Mouse (Mus musculus) G1E-ER4 (cell line): ENCODE results near the gene Nck2. TPM values are rescaled to one million over a fixed set of nuclear protein-coding genes. Genes with fewer than 3 reads are reported as not detected.

ENCODE experiments used
- GATA1 ChIP-seq: IDR thresholded peaks from one replicate; pipeline ENCODE4 v1.8.0; 2012; ENCODE audit warnings: low read length, inconsistent platforms
- polyA plus RNA-seq: library from polyadenylated mRNA; stranded (reverse); fragments of >175 nt; gene quantifications from 2 replicates; pipeline ENCODE4 v1.2.3, GENCODE M21; 2012

Gene Nck2
- polyA plus RNA-seq, 1 experiment = 55.2 TPM

DNA sequence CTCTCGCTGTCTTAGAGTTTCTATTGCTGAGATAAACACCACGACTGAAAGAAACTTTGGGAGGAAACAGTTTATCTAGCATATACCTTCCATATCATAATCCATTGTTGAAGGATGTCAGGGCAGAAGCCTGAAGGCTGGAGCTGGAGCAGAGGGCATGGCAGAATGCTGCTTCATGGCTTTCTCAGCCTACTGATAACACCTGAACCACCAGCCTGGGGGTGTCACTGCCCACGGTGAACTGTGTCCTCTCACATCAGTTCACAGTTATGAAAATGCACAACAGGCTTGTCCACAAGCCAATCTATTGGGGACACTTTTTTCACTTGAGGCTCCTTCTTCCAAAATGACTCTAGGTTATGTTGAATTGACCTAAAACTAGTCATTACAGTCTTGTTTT, 114.0 kb downstream of the Nck2 start:
- TF ChIP-seq GATA1 = no peak

GRCm38 (mm10) chr1:43559043-43559692, 114.8 kb downstream of the Nck2 start:
- no peak for TF ChIP-seq GATA1

- TF ChIP-seq GATA1 = no peak
Measured at GRCm38 (mm10) chr1:43561085-43561484, 116.7 kb downstream of the Nck2 start.

DNA sequence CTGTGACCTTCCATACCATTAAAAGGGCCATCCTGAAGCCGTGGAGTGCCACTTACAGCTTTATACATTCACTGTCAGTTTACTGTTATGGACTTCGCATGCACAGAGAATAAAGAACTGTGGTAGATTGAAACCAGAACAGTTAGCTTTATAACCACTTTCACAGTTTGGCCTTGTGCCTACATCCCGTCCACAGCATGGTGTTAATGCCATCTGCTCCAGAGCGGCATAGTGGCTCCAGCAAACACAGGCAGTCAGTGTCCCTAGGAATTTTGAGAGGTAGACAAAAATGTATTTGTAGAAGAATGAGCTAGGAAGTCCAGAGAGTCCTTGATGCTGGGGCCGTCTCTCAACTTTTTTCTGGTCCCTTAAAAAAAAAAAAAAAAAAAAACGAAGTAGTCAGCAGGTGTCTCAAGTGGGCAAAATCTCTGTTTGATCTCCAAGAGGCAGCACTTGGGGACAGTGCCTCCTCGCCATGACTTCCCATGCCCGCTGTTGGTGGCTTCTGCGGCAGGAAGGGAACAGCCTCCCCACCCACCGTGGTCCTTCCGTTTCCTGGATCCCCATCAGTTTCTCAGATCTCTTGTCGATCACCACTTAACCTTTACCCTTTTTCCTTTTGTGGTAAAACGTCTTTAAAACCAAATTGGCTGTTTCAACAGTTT, 117.8 kb downstream of the Nck2 start:
- no peak for TF ChIP-seq GATA1

DNA sequence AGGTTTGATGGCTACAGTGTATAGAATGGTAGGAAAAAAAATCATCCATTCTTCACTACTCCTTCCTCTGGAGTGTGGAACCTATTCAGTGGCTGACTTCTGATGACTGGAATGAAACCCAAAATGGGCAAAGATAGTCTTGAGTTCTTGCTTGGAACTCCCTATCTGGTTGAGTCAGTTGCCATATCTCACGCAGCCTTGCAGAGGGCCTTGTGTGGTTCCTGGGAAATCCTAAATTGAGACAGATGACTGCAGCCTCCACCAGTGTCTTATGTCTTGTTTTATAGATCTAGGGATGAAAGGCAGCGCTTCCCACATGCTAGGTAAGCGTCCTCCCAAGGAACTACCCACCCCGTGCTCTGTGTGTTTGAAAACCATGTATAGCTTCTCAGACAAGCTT, 120.9 kb downstream of the Nck2 start:
- no peak for TF ChIP-seq GATA1

- TF ChIP-seq GATA1 = no peak
Measured at GRCm38 (mm10) chr1:43566677-43567377, 122.4 kb downstream of the Nck2 start.

GRCm38 (mm10) chr1:43568824-43569223, 124.4 kb downstream of the Nck2 start:
- TF ChIP-seq GATA1 = no peak

GRCm38 (mm10) chr1:43571105-43571504, 126.7 kb downstream of the Nck2 start:
- TF ChIP-seq GATA1 = no peak

DNA sequence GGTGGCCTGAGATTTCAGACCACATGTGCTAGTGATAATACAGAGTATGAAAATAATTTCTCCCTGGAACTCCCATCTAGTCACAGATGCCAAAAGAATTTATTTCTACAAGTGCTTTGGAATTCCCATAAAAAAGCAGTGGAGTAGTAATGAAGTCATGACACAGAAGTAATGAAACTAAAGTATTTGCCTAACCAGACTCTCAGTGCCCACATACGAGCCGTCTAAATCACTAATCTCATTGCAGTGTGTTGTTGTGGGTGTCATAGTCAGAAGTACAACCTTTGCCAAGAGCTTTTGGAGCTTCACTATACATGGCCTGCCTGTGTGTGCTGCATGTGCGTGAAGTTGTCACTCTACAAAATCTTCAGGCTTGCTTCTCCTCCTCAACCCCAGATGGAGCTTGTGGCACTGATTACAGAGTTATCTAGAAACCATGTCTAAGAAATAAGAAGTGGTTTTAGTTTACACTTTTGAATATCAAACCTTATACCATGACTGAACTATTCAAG, 130.5 kb downstream of the Nck2 start:
- TF ChIP-seq GATA1 = no peak

GRCm38 (mm10) chr1:43577371-43577770, 133.0 kb downstream of the Nck2 start:
- TF ChIP-seq GATA1 = no peak

DNA sequence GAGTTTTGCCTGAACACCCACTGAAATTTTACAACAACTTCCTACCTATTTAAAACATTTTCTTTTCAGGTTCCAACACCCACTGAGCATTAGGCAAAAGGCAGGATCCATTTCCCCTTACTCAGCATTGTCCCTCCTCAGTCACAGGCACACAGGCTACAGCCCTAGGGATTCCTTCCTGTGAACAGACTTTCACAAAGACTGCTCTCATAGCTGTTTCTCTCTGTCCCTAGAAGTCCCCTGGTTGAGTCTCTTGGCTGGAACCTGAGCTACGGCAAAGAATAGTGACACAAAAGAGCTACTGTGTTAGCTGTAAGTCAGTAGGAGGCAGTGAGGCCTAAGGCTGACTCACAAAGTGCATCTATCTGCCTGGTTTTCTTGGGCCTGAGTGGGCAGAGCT, 139.2 kb downstream of the Nck2 start:
- no peak for TF ChIP-seq GATA1

DNA sequence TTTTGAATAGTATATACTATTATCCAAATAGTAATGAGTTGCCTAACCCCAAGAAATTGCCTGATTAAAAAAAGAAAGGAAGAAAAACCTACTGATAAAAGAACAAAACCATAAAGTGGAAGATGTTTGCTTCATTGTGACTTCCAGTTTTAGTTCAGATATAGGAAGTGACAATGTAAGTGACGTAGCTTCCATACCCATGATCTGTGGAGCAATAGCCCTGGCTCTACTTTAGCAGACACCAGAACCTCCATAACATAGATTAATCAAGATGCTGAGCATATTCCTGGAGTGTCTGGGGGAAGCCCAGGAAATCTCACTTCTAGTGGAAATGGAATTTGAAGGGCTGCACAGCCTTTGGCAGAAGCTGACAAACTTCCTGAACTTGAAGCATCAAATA, 144.6 kb downstream of the Nck2 start:
- TF ChIP-seq GATA1 = no peak

GRCm38 (mm10) chr1:43589910-43590309, 145.5 kb downstream of the Nck2 start:
- TF ChIP-seq GATA1 = no peak

DNA sequence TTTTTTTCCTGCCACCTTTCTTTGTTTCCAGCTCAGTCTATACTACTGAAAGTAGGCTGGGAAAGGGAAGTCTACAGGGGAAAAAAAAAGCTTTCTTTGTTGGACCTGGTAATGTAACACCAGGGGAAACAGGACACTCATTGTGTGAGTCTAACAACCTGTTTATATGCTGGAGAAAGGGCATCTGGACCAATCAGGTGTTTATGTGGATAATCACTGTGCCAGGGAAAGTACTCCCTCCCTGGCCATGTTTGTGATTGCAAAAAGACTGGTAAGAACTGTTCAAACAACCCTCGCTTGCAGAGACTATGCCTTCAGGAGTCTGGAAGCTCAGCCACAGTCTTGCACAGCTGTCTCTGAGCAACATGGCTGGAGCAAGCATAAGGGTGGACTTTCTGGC, 146.3 kb downstream of the Nck2 start:
- no peak for TF ChIP-seq GATA1

DNA sequence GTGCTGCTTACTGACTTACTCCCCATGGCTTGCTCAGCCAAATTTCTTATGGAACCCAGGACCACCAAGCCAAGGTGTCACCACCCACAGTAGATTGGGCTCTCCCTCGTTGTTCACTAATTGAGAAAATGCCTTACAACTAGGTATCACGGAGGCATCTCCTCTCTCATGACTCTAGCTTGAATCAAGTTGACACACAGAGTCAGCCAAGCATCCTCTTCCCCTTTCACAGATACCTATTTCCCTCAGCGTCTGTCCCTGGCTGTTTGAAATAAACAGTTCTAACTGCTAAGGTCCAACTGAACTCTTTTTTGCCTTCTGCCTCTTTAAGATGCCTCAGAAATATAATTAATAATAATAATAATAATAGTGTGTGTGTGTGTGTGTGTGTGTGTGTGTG, 148.7 kb downstream of the Nck2 start:
- TF ChIP-seq GATA1 = no peak

- no peak for TF ChIP-seq GATA1
Measured at GRCm38 (mm10) chr1:43594738-43595137, 150.4 kb downstream of the Nck2 start.
